Mouse (Mus musculus) cerebellum, adult 2 months (tissue): ENCODE data around the gene Sh3pxd2b.

Experiments used
- CTCF ChIP-seq: fragments of 200-500 bp; IDR thresholded peaks from 2 replicates; pipeline ENCODE4 v1.5.1; 2011; ENCODE audit warnings: low read depth, mild to moderate bottlenecking, control low read depth, low read length, moderate library complexity, borderline replicate concordance; ENCODE audit not compliant: insufficient read depth
- POLR2A ChIP-seq: fragments of 200-500 bp; IDR thresholded peaks from 2 replicates; pipeline ENCODE4 v1.6.1; 2011; ENCODE audit warnings: low read length, control low read depth, borderline replicate concordance; ENCODE audit not compliant: insufficient read depth

DNA sequence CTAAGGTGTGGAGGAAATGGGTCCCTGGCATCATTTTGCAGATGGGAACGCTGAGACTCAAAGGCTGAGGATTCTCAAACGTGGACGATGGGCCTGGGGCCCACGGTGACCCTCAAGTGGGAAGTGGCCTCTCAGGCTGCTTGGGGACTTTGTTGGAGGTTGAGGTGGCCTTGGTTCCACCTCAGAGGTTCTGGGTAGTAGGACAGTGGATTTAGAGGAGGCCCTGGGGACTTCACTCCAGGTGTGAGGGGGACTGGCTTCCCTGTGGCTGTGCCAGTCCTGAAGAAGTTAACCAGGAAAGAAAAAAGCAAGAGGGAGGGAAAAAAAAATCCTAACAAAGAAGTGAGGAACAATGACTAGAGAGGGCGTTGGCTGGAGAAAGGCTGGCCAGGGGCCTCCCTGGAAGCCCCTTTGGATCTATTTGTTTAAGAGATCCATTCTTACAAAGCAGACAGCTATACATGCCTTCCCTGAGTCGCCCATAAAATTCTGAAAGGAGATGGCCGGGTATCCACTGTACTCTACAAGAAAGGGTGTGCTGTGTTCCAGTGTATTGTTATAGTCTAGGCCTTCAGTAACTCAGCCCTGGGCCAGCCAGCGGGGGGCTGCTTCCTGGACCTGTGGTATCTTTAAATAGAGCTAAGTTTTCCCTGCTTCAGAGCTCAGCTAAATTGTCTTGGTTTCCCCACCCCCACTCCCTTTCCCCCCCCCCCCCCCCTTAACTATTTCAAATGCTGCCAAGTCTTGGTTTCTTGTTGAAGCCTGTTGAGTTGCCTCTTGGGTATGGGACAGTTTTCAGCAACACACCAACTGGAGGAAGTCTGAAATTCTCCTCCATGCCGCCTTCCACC is 1.0 kb downstream of the Sh3pxd2b start:
- TF ChIP-seq CTCF (no peak), POLR2A (no peak)
